Mouse (Mus musculus): ENCODE results near the gene Foxn3.

DNA sequence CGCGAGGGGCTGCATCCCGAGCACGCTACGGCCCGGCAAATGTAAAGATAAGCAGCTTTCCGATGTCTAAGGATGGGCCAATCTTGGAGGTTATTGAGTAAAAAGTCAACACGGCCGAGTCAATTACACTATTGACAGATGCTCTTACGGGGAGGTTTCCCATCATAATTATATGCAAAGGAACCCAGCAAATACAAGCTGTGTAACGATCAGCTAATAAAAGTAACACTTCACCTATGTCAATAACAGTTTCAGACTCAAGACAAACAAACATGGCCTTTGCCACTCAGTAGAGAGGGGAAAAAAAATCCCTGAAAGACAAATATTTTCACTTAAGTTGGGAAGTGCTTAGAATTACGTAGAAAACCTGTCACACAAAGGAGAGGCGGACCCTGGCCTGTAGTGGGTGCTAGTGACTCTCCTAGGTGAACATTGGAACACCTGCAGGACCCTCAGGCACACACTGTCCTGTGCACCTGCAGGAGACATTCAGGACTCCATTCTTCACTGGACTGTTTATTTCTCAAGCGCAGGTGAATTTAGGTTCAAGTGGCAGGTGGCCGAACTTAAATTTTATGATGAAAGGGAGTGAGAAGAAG is 356.3 kb downstream of the Foxn3 start:
- no peak for TF ChIP-seq CTCF (IDR thresholded peaks at IDR 0.05; ENCODE audit: borderline replicate concordance, control insufficient read depth, extremely low read depth, insufficient read depth, low read length, poor library complexity)
- no peak for TF ChIP-seq POLR2A (IDR thresholded peaks at IDR 0.05; ENCODE audit: control insufficient read depth, extremely low read depth, insufficient read depth, low read length, poor library complexity)

All from thymus, adult 2 months (tissue).